Mouse (Mus musculus) MEL (cell line): ENCODE data around the gene Ikzf3.

ENCODE experiments used
- BHLHE40 ChIP-seq: IDR thresholded peaks from 2 replicates; pipeline ENCODE4 v1.6.1; 2012; ENCODE audit warnings: low read depth, mild to moderate bottlenecking, inconsistent platforms, low read length, improper control_type of control experiment, borderline replicate concordance
- CTCF ChIP-seq, 3 experiments: IDR thresholded peaks in 2 of 3; conservative IDR thresholded peaks in 1 of 3; 2 replicates each; pipeline ENCODE4 v1.5.1; 2011 to 2012; ENCODE audit warnings: low read length in 3 of 3, low read depth in 2 of 3, mild to moderate bottlenecking in 2 of 3, improper control_type of control experiment in 1 of 3, inconsistent platforms in 1 of 3, mixed read lengths in 1 of 3, moderate library complexity in 1 of 3; ENCODE audit not compliant: control insufficient read depth in 1 of 3, insufficient read depth in 1 of 3, poor library complexity in 1 of 3, severe bottlenecking in 1 of 3
- EP300 ChIP-seq, 2 experiments: IDR thresholded peaks; 2 replicates each; pipeline ENCODE4 v1.6.1; 2011; ENCODE audit warnings: improper control_type of control experiment in 2 of 2, low read length in 2 of 2, low read depth in 1 of 2, mild to moderate bottlenecking in 1 of 2
- KAT2A ChIP-seq: conservative IDR thresholded peaks from 2 replicates; pipeline ENCODE4 v1.6.1; 2012; ENCODE audit warnings: low read depth, low read length, improper control_type of control experiment, inconsistent platforms
- MAX ChIP-seq: IDR thresholded peaks from 2 replicates; pipeline ENCODE4 v1.6.1; 2011; ENCODE audit warnings: low read length, improper control_type of control experiment

DNA sequence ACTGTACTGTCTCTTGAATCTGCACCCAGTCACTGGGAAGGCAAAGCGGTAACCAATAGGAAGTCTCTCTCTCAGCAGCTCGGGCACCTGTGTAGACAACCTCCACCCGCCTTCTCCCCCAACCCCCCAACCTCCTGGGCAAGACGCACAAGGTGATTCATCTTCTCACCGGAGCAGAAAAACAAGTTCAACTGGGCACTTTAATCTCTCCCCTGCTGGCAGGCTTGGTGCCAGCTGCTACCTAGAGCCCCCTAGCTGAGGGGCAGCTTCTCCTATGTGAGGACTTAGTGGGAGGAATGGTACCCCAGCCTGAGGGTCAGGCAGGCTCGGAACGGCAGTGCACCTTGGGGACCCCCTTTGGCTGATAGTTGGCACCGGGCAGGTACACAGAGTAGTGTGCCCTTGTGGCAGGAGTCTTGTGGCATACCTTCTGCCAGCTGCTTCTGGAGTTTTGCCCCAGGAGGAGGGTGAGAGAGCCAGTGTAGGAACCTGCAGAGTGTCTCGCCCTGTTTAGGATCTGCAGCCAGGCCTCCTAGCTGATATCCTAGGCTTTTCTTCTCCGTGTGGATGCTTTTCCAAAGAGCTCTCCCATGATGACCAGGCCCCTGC lies 126.8 kb downstream of the Ikzf3 start:
- no peak for TF ChIP-seq KAT2A
- TF ChIP-seq EP300 (IDR thresholded peaks at IDR 0.05; ENCODE audit: low read depth in 1 of 2, low read length in 2 of 2) = no peak
- no peak for TF ChIP-seq CTCF (IDR thresholded peaks at IDR 0.05 in 2 of 3, conservative IDR thresholded peaks at IDR 0.05 in 1 of 3; ENCODE audit: control insufficient read depth in 1 of 3, insufficient read depth in 1 of 3, low read depth in 2 of 3, low read length in 3 of 3, poor library complexity in 1 of 3, severe bottlenecking in 1 of 3)
- no peak for TF ChIP-seq BHLHE40
- no peak for TF ChIP-seq MAX
